Mouse (Mus musculus) heart, adult 9 months (tissue): ENCODE data around the gene Arl11.
A peak's percentile ranks its signal among the peaks of the same experiment; 100 is the strongest.
"Not testable (repeated sequence)": the region's sequence is repeated elsewhere in the genome, so short reads cannot be mapped to it uniquely, and the experiment has no call there.

ENCODE experiments used
- DNase-seq, 2 experiments: peaks; one replicate each; pipeline ENCODE4 v3.0.0; 2022; ENCODE audit warnings: low spot score in 2 of 2

The Arl11 gene

DNA sequence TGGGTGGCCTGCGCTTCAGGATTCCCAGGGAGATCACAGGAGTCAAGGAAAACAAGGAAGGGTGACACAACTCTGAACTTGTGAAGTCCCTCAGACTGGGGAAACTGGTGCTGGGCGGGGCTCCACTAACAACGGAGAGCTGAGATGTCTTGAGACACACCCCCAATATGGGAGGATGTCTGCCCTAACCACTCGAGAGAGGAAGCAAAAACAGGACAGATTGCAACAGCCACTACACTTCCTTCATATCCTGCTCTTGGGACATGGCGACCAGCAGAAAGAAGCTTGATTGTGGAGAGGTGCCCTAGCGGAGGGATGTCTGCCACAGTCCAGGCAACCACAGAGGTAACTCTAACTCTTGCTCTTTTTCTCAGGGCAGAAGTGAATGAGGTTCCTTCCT is at the start of gene Arl11:
Arl11 (plus strand) TSS at position 161 of the 400 bp plus-strand sequence.
- peak; percentile 24 to 53 for DNase-seq

DNA sequence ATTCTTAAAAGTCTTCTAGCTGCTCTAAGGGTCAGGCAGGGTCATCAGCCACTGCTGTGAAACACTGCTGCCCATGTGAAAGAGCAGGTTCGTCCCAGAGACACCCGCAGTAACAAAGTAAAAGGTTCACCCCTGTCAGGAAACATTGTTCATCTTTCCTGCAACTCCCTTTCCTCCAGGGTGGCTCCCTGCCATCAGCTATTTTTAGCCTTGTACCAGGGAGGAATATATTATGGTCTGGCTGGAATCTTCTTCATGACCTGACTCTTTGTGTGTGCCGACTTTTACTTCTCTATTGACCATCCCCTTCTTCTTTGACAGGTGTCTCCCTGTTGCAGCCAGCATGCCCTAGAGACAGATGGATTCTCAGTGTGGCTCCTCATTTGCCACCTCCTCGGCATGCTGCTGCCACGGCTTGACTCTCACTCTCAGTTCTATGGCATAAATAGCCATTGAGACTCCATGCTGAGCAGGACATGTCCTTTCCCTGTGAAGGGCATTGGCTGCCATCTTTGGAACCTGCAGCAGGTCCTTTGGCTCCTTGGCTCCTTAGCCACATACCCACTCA is 41.6 kb upstream of the Arl11 start:
- DNase-seq: peak in 1 of 2 experiments; percentile 47

DNA sequence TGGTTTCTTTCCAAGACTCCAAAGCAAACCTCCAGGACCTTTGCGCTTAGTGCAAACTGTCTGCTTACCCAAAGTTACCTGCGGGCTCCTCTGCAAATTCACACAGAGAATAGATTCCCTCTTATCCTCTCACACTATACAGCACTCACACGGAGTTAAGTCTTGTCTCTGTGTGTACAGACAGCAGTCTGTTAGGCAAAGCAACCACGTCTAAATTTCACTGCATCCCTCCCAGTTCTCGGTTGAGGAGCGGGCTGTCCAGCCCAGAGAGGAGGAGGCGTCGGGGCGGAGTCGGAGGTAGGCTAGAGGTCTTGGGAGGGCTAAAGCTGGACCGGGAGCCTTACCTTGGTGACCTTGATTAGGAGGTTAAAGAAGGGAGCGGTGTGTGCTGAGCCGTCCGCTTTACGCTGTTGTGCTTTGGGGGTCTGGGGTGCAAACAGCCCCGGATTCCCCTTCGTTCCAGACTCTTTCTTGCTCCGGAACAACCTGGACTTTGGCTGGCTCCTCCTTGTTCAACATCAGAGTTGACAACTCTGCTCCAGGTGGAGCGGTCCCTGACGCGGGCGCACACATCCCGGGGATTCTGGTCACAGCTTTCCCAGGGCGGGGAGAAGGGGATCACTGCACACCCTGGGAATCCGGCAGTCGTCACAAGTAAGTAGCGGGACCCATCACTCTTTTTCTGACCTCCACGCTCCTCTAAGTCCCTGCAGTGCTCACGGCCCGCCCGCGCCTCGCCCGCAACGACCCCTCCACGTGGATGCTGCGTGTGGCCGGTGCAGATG is 34.9 kb upstream of the Arl11 start:
- DNase-seq: no peak

DNA sequence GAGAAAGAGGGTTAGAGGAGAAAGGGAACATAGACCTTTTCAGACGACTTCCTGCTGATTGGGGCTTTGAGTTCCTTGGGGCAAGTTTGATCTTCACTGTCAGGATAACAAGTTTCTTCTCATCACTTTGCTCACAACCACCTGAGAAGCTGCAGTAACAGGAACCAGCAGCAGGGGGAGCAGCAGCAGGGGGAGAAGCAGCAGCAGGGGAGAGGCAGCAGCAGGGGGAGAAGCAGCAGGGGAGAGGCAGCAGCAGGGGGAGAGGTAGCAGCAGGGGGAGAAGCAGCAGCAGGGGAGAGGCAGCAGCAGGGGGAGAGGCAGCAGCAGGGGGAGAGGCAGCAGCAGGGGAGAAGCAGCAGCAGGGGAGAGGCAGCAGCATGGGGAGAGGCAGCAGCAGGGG is 32.3 kb upstream of the Arl11 start:
- DNase-seq: no peak

DNA sequence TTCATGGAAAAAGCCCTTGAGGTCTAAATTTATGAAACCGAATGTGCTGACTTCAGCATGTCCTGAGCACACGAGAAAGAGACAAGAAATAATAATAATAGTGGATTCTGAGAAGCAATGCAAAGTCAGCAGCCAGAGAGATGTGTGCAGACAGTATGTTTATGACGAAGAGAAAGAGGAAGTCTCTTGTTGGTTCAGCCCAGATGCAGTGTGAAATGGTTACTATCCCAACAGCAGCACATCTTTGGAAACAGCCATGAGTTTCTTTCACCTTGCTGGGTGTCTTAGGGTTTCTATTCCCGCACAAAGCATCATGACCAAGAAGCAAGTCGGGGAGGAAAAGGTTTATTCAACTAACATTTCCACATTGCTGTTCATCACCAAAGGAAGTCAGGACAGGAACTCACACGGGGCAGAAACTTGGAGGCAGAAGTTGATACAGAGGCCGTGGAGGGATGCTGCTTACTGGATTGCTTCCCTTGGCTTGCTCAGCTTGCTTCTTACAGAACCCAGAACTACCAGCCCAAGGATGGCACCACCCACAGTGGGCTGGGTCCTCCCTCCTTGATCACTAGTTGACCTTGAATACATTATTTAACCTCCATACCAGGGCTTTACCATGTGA is 30.8 kb upstream of the Arl11 start:
- no peak for DNase-seq

DNA sequence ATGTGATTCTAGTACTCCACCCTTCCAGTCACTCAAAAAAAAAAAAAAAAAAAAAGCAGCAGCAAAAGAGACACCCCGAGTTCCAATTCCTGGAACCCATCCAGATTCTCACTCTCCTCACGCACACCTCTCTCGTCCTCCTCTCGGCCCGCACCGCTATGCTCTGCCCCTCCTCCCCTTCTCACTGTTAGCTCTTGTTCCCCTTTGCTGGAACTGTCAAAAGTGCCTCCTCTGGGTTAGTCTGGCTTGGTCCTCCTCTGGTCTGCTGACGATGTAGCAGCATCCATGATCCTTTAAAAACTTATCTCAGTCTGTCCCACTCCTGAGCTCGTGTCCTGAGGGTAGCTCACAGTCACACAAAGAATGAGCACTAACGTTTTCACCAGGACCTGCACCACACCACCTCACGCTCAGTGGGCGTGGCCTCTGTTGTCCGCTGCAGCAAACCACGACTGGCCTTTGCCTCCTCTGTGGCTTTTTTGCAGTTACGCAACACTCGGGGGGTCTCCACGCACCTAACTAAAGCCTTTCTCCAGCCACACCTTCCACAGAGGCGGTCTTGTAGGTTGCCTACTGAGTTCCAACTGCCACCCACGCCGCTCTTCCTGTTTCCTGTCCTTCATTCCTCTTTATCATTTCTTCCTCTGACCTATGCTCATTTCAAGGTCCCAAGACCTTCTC is 20.8 kb upstream of the Arl11 start:
- no peak for DNase-seq

DNA sequence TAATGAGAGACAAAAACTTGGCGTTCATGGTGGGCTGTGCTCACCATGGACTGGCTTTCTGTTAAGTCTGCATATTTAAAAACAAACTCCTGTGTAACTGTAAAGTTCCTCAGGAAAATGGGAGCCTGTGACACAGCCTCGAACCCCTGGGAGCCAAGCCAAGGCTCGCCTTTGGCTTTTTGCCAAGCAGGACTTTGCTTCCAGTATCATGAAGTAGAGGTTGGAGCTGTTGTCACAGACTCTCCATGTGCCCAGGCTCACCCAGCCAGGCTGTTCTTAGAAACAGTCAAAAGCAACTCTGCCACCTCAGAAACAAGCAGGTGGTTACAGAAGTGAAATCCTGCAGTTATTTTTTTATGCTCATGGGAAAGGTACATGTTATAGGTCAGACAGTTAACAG is 18.9 kb upstream of the Arl11 start:
- DNase-seq: no peak

DNA sequence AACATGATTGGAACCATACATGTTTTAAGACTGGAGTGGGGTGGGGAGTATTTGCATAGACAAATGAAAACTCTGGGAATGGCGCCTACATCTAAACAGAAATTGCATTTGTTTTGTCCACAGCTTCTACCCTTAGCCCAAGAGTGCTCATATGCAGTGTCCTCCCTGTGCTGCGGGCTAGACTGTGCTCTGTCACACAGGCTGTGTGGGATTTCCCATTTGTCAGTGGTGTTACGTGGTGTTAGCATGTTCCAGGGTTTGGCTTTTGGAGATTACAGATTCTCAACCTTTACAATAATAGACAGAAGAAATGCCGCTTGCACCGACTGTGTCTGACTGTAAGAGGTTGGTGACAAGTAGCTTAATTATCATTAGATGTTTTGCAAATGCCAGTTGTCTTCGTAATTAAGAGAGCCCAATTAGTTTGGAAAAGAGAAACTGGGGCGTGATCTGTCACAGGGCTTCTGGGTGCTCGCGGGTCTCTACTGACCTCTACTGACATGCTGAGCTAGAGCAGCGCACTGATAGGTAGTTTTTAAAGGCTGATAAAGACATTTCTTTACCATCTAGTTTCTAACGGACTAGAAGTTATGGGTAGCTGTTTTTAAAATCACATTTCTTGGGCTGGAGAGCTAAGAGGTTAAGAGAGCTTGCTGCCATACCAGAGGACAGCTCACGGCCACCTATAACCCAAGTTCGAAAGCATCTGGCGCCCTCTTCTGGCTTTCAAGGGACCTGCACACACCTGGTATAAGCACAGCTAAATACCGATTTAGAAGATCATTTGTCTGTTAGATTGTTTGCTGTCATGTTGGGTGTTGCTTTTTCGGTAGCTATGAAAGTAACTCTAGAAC is 15.4 kb upstream of the Arl11 start:
- peak; percentile 30 to 73 for DNase-seq

DNA sequence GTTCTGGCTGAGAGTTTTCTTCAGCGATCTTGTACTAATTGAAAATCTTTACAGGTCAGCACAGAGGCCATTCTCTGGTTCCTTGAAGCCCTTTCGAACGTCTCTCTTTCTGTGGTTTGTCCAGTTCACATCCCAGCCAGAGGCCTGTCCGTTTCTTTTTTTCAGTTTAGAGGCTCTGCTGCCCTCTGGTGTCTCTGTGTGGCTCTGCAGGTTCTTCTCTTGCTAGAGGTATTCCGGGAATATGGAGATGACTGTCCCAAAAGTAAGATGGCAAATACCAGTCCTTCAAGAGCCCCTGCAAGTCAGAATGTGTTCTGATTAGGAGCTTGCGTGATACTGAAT is 14.8 kb upstream of the Arl11 start:
- DNase-seq: peak in 1 of 2 experiments; percentile 43

DNA sequence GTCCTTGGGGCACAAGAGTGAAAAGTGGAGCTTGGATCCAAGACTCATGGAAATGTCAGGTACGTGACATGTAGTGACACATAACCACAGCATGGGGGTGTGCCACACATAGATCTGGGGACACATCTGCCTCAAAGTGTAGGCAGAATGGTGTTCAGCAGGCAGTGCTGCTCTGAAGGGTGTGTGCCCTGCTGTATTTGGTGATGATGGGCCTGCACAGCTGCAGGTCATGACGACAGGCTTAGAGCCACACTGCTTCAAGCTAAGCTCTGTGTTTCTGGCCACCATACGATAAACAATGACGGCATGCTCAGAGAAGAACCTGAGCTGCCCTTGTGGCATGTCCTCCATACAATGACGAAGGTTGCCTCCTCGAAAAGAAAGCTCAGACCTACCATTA is 9.7 kb upstream of the Arl11 start:
- no peak for DNase-seq

DNA sequence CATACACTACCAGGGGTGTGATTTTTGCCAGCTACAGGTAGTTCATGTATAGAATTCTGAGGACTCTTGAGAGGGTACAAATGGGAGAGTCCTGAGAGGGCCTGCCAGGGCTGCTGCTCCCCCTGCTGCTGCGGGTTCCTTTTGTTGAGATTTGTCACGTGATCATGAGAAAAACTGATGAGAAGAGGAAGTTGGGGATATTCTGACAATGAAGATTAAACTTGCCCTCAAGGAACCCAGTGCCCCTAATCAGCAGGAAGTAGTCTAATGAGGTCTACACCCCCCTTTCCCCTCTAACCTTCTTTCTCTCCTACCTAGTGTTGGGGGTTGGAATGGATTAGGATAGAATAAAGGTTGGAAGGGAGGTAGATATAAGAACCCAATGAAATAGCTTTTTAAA is 8.2 kb upstream of the Arl11 start:
- no peak for DNase-seq

DNA sequence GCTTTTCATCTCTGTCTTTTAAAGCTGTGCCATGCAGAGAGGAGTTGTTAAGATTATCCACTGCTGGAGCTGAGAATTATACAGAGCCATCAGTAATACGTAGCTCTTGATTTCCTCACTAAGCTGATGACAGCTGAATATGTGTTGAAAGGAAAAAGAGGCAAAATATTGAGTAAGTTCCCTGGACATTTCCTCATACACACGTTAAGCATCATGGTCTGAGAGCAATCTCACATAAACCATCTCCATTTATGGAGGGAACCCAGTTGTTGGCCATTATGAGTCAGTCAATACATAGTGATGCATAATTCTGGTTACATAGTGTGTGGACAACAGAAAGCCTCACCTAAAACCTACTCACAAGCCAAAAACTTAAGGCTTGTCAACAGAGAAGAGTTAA is 7.1 kb upstream of the Arl11 start:
- no peak for DNase-seq

DNA sequence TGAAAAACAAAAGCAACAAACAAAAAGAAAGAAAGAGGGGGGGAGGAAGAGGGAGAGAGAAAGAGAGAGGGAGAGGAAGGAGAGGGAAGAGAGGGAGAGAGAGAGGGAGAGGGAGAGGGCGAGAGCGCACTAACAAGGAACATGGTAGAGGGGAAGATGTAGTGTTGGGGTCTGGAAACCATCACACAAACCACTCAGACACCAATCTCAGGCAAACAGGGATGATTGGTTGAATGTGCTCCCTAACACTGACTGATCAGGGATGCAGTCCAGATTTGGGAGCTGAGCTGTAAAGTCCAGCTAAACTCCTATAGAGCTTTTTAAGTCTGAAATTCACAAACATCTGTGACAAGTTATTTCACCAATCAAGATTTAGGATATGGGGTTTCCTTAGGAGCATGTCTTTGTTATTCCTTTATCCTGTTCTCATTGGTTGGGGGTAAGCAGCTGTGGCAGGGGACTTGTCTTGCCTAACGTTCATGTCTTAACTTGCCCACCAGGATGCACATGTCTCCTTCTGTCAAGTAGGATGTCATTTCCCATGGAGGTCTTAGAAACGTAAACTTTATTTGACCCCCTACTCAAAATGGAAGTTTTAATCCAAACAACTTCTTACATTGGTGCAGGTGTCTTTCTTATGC is 5.5 kb upstream of the Arl11 start:
- no peak for DNase-seq

DNA sequence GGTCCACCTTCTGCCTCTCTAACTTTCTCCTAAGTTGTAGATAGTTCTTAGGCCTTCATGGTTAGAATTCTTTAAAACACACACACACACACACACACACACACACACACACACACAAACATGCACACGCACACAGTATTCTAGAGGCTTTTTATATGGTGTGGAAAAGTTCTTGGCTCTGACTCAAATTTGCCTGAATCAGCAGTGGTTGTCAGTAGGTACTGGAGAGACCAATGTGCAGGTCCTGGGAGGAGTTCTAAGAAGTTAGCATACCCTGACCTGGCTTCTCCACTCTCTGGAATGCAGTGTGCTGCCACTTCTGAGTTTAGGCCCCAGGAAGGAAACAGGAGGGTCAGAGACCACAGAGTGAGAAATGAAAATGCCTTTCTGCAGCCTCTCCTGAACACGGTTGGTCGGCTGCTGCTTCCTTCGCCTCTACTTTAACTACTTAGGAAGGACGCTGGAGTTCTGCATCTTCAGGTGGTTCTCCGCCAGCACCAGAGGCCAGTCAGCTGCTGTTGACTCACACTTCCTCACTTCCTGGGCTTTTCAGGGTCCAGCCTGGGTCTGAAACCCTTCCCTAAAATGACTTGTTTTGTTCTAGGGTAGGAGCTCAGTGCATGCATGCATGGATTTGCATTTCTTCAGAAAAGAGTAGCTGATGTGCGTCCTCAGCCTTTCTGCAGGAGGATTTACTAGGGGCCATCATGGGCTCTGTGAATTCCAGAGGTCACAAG is 651 bp downstream of the Arl11 start:
- DNase-seq: no peak

DNA sequence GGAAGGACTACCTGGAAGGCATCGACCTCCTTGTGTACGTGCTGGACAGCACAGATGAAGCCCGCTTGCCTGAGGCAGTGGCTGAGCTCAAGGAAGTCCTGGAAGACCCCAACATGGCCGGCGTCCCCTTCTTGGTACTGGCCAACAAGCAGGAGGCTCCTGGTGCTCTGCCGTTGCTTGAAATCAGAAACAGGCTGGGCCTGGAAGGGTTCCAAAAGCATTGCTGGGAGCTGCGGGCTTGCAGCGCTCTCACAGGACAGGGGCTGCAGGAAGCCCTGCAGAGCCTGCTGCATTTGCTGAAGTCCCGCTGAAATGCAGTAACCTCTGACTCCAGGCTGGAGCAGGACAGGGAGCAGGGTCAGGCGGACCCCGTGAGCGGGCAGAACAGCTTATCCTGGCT is 1.4 kb downstream of the Arl11 start:
- no peak for DNase-seq

DNA sequence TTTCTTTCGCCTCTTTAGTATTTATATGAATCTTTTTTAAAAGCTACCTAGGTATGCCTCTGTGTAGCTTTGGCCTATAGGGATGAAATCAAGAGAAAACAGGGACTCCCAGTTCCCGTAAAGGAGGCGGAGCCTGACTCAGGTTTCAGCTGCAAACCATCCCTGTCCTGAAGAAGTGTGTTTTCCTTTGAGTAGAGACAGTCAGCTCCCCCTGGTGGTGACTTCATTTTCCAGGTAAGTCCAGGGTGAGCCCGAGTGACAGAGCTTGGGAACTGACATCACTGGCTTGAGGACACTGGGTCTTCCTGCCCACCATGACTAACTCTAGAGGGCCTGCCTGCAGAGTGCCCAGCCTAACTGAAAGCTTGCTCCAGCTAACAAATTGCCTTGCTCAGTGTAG is 7.3 kb downstream of the Arl11 start:
- peak in 1 of 2 experiments; percentile 22 for DNase-seq

DNA sequence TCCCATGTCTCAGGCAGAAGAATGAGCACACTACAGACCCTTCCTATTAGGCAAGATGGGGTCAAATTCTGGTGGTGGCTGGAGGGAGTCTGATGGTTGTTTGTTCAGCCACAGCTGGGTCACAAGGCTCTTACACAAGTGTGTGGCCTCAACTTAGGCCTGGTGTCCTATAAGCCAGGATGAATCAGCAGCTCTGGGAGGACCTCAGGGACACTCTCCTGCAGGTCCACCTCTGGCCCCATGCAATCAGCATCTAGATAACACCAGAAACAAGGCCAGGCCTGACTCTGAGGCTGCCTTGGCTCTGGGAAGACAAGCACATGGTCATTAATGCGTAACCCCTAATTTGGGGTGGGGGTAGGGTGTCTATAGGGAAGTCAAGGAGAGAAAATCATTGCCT is 11.2 kb downstream of the Arl11 start:
- DNase-seq: no peak

DNA sequence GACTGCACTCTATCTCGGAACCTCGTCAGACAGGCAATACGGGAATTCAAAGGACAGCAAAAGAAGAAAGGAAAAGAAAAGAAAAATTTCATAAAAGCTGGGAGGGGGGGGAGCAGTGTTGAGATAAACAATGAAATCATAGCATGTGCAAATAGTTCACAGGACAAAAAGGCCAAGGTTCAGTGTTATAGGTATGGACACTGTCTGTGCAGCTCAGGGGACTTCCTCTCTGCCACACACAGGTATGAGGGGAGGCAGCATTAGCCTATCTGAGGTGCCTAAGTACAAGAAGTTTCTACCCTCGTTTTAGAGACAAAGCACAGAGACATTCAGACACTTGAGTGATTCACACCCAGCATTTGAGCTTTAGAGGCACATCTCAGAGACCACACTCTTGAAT is 11.6 kb downstream of the Arl11 start:
- no peak for DNase-seq

DNA sequence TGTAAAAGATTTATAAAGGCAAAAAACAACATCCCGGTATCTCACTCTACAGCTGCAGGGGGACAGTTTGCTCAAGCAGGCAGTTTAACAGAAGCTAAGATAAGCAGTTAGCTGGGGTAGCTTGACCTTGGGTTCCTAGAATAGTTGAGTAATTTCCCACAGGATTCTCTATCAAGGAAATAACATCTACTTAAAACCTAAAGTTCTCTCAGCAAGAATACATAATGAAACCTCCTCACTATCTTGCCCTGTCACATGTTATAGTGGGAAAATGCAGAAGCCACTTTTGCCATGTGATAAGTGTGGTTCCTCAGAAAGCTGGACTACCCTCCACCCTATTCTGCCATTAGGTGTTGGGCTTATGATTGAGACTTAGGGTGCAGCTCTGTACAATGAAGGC is 13.2 kb downstream of the Arl11 start:
- no peak for DNase-seq

DNA sequence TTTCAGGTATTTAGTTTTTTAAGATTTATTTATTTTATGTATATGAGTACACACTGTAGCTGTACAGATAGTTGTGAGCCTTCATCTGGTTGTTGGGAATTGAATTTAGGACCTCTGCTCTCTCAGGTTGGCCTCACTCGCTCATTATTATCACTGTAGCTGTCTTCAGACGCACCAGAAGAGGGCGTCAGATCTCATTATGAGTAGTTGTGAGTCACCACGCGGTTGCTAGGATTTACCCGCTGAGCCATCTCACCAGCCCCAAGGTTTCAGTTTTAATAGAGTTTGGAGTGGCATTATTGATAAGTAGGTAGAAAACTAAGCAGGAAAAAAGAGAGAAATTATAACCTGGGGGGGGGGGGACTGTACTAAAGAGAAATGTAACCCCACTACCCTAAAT is 17.5 kb downstream of the Arl11 start:
- not testable (repeated sequence) for DNase-seq
